Mouse (Mus musculus): ENCODE measurements at regions not wholly inside any gene's neighbourhood (a gene's known extent, or its start where the extent isn't known, plus 50 kb on each side); places are given as distances from the start of the nearest gene placed in this dataset.

GRCm38 (mm10) chr13:69867296-69868065 lies 65.3 kb downstream of the Med10 start:
- H3K4me1 ChIP-seq = no peaks in the 10 kb centered on the region
- no peak for ATAC-seq (ENCODE audit: insufficient number of reproducible peaks, low FRiP score, low TSS enrichment, low read depth)
- H3K4me2 ChIP-seq (replicated peaks) = no peak overlapping the region
- H3K36me3 ChIP-seq = no peaks in the 10 kb centered on the region
- no peaks in the 10 kb centered on the region for H3K9me3 ChIP-seq (replicated peaks)
- H3K27ac ChIP-seq (replicated peaks) = no peak overlapping the region
- no peaks in the 10 kb centered on the region for H3K27me3 ChIP-seq
- no peak overlapping the region for H3K9ac ChIP-seq
- H3K4me3 ChIP-seq (replicated peaks) = no peak overlapping the region
- 78% methylated on average over 15 of the region's 15 CpGs for WGBS

GRCm38 (mm10) chr13:69896536-69896935 lies 94.3 kb downstream of the Med10 start:
- 19% methylated on average over 5 of the region's 5 CpGs for WGBS
- Histone ChIP-seq H3K36me3 (no peaks in the 10 kb centered on the region), H3K9ac (no peak overlapping the region), H3K4me3 (replicated peaks) (no peak overlapping the region), H3K27me3 (no peaks in the 10 kb centered on the region), H3K27ac (replicated peaks) (no peak overlapping the region), H3K4me2 (replicated peaks) (no peak overlapping the region), H3K4me1 (no peaks in the 10 kb centered on the region), H3K9me3 (replicated peaks) (no peaks in the 10 kb centered on the region)
- ATAC-seq (ENCODE audit: insufficient number of reproducible peaks, low FRiP score, low TSS enrichment, low read depth) = no peak

GRCm38 (mm10) chr13:69901139-69901538 lies 98.9 kb downstream of the Med10 start:
- H3K36me3 ChIP-seq = no peaks in the 10 kb centered on the region
- H3K9me3 ChIP-seq (replicated peaks) = no peaks in the 10 kb centered on the region

GRCm38 (mm10) chr13:69906802-69907537 lies 104.8 kb downstream of the Med10 start:
- H3K27me3 ChIP-seq = 0 out of 2 replicates have a peak, but pooled peaks cover 2% of the 10 kb centered on the region
- H3K4me3 ChIP-seq (replicated peaks) = no peak overlapping the region
- ATAC-seq (ENCODE audit: insufficient number of reproducible peaks, low FRiP score, low TSS enrichment, low read depth) = no peak
- no peak overlapping the region for H3K27ac ChIP-seq (replicated peaks)
- H3K9me3 ChIP-seq (replicated peaks) = no peaks in the 10 kb centered on the region
- WGBS = 71% methylated on average over 15 of the region's 15 CpGs
- no peaks in the 10 kb centered on the region for H3K4me1 ChIP-seq
- H3K9ac ChIP-seq = no peak overlapping the region
- H3K36me3 ChIP-seq = no peaks in the 10 kb centered on the region
- no peak overlapping the region for H3K4me2 ChIP-seq (replicated peaks)

More at GRCm38 (mm10) chr13:69901139-69901538, 98.9 kb downstream of the Med10 start:
- H3K27me3 ChIP-seq = no peaks in the 10 kb centered on the region
- ATAC-seq (ENCODE audit: insufficient number of reproducible peaks, low FRiP score, low TSS enrichment, low read depth) = no peak
- no peak overlapping the region for H3K4me3 ChIP-seq (replicated peaks)
- no peaks in the 10 kb centered on the region for H3K4me1 ChIP-seq
- no peak overlapping the region for H3K9ac ChIP-seq
- H3K27ac ChIP-seq (replicated peaks) = no peak overlapping the region
- H3K4me2 ChIP-seq (replicated peaks) = no peak overlapping the region

GRCm38 (mm10) chr13:69915796-69916195 lies 113.6 kb downstream of the Med10 start:
- H3K9ac ChIP-seq = no peak overlapping the region
- no peak overlapping the region for H3K4me2 ChIP-seq (replicated peaks)
- 72% methylated on average over 3 of the region's 3 CpGs for WGBS
- no peak overlapping the region for H3K27ac ChIP-seq (replicated peaks)
- H3K27me3 ChIP-seq = no peaks in the 10 kb centered on the region
- no peak overlapping the region for H3K4me3 ChIP-seq (replicated peaks)
- H3K9me3 ChIP-seq (replicated peaks) = no peaks in the 10 kb centered on the region
- no peaks in the 10 kb centered on the region for H3K36me3 ChIP-seq
- no peaks in the 10 kb centered on the region for H3K4me1 ChIP-seq
- no peak for ATAC-seq (ENCODE audit: insufficient number of reproducible peaks, low FRiP score, low TSS enrichment, low read depth)

GRCm38 (mm10) chr13:69932695-69933550 lies 130.7 kb downstream of the Med10 start:
- WGBS = 78% methylated on average over 9 of the region's 9 CpGs
- ATAC-seq (ENCODE audit: insufficient number of reproducible peaks, low FRiP score, low TSS enrichment, low read depth) = no peak
- no peaks in the 10 kb centered on the region for H3K4me1 ChIP-seq
- H3K4me2 ChIP-seq (replicated peaks) = no peak overlapping the region
- no peak overlapping the region for H3K4me3 ChIP-seq (replicated peaks)
- H3K36me3 ChIP-seq = no peaks in the 10 kb centered on the region
- H3K27me3 ChIP-seq = no peaks in the 10 kb centered on the region
- no peak overlapping the region for H3K27ac ChIP-seq (replicated peaks)
- H3K9ac ChIP-seq = no peak overlapping the region
- no peaks in the 10 kb centered on the region for H3K9me3 ChIP-seq (replicated peaks)

GRCm38 (mm10) chr13:69933551-69933845 lies 131.3 kb downstream of the Med10 start:
- H3K4me1 ChIP-seq = no peaks in the 10 kb centered on the region
- H3K9me3 ChIP-seq (replicated peaks) = no peaks in the 10 kb centered on the region
- 55% methylated on average over 6 of the region's 6 CpGs for WGBS
- H3K4me3 ChIP-seq (replicated peaks) = no peak overlapping the region
- no peak for ATAC-seq (ENCODE audit: insufficient number of reproducible peaks, low FRiP score, low TSS enrichment, low read depth)
- H3K9ac ChIP-seq = no peak overlapping the region
- H3K27ac ChIP-seq (replicated peaks) = no peak overlapping the region
- no peaks in the 10 kb centered on the region for H3K36me3 ChIP-seq
- no peaks in the 10 kb centered on the region for H3K27me3 ChIP-seq
- H3K4me2 ChIP-seq (replicated peaks) = no peak overlapping the region

GRCm38 (mm10) chr13:69939791-69940190 lies 137.6 kb downstream of the Med10 start:
- no peaks in the 10 kb centered on the region for H3K9me3 ChIP-seq (replicated peaks)
- no peaks in the 10 kb centered on the region for H3K4me1 ChIP-seq
- no peak overlapping the region for H3K4me3 ChIP-seq (replicated peaks)
- H3K27ac ChIP-seq (replicated peaks) = no peak overlapping the region
- 90% methylated on average over 4 of the region's 4 CpGs for WGBS
- no peaks in the 10 kb centered on the region for H3K27me3 ChIP-seq
- ATAC-seq (ENCODE audit: insufficient number of reproducible peaks, low FRiP score, low TSS enrichment, low read depth) = no peak
- H3K4me2 ChIP-seq (replicated peaks) = no peak overlapping the region
- H3K9ac ChIP-seq = no peak overlapping the region
- H3K36me3 ChIP-seq = no peaks in the 10 kb centered on the region

GRCm38 (mm10) chr13:69944651-69945050 lies 142.5 kb downstream of the Med10 start:
- ATAC-seq (ENCODE audit: insufficient number of reproducible peaks, low FRiP score, low TSS enrichment, low read depth) = no peak
- WGBS = 0% methylated on average over 1 of the region's 1 CpGs
- no peaks in the 10 kb centered on the region for H3K36me3 ChIP-seq
- H3K4me3 ChIP-seq (replicated peaks) = no peak overlapping the region
- H3K9me3 ChIP-seq (replicated peaks) = no peaks in the 10 kb centered on the region
- no peak overlapping the region for H3K4me2 ChIP-seq (replicated peaks)
- no peaks in the 10 kb centered on the region for H3K4me1 ChIP-seq
- no peak overlapping the region for H3K9ac ChIP-seq
- no peaks in the 10 kb centered on the region for H3K27me3 ChIP-seq
- no peak overlapping the region for H3K27ac ChIP-seq (replicated peaks)

GRCm38 (mm10) chr13:69946615-69947014 lies 144.4 kb downstream of the Med10 start:
- H3K4me3 ChIP-seq (replicated peaks) = no peak overlapping the region
- no peaks in the 10 kb centered on the region for H3K36me3 ChIP-seq
- H3K4me2 ChIP-seq (replicated peaks) = no peak overlapping the region
- no peak overlapping the region for H3K9ac ChIP-seq
- no peaks in the 10 kb centered on the region for H3K4me1 ChIP-seq
- H3K27me3 ChIP-seq = no peaks in the 10 kb centered on the region
- 78% methylated on average over 7 of the region's 7 CpGs for WGBS
- no peak overlapping the region for H3K27ac ChIP-seq (replicated peaks)
- no peak for ATAC-seq (ENCODE audit: insufficient number of reproducible peaks, low FRiP score, low TSS enrichment, low read depth)
- no peaks in the 10 kb centered on the region for H3K9me3 ChIP-seq (replicated peaks)

GRCm38 (mm10) chr13:69952061-69952460 lies 149.9 kb downstream of the Med10 start:
- Histone ChIP-seq H3K27me3 (no peaks in the 10 kb centered on the region), H3K27ac (replicated peaks) (no peak overlapping the region), H3K4me1 (no peaks in the 10 kb centered on the region), H3K9me3 (replicated peaks) (no peaks in the 10 kb centered on the region), H3K9ac (no peak overlapping the region), H3K4me3 (replicated peaks) (no peak overlapping the region), H3K4me2 (replicated peaks) (no peak overlapping the region), H3K36me3 (no peaks in the 10 kb centered on the region)
- 80% methylated on average over 4 of the region's 4 CpGs for WGBS
- ATAC-seq (ENCODE audit: insufficient number of reproducible peaks, low FRiP score, low TSS enrichment, low read depth) = no peak
